Mouse (Mus musculus) liver, adult 2 months (tissue): ENCODE results near the gene Irf3.

ENCODE experiments used
- CTCF ChIP-seq: fragments of 200-500 bp; IDR thresholded peaks from 2 replicates; pipeline ENCODE4 v1.5.1; 2011; ENCODE audit warnings: low read depth, low read length, control low read depth
- POLR2A ChIP-seq: fragments of 200-500 bp; IDR thresholded peaks from 2 replicates; pipeline ENCODE4 v1.6.1; 2011; ENCODE audit warnings: low read length, control low read depth; ENCODE audit not compliant: insufficient read depth; ENCODE audit errors: extremely low read depth

- TF ChIP-seq CTCF (no peak), POLR2A (no peak)
Measured at GRCm38 (mm10) chr7:44971142-44971541, 26.3 kb upstream of the Irf3 start.
